Mouse (Mus musculus) embryonic facial prominence, embryonic 12.5 days (tissue): Measurements from ENCODE around the gene Vav1. TPM values are rescaled to one million over a fixed set of nuclear protein-coding genes. Genes with fewer than 3 reads are reported as not detected.

Experiments
- ATAC-seq: fragments of 200-750 bp; cut with Nextera tagmentation; 2 replicates; pipeline ENCODE4 v1.8.0; 2017; ENCODE audit not compliant: insufficient number of reproducible peaks, insufficient read depth, low FRiP score, low TSS enrichment
- H3K27ac ChIP-seq: fragments of 300-500 bp; sonication (generic); 2 replicates; pipeline ENCODE4 v1.5.1; 2016; ENCODE audit warnings: mild to moderate bottlenecking
- H3K27me3 ChIP-seq: fragments of 300-500 bp; sonication (generic); 2 replicates; pipeline ENCODE4 v1.6.1; 2016; ENCODE audit warnings: mild to moderate bottlenecking, moderate library complexity
- H3K36me3 ChIP-seq: fragments of 300-500 bp; sonication (generic); 2 replicates; pipeline ENCODE4 v1.6.1; 2016; ENCODE audit warnings: mild to moderate bottlenecking
- H3K4me1 ChIP-seq: fragments of 300-500 bp; sonication (generic); 2 replicates; pipeline ENCODE4 v1.6.1; 2016
- H3K4me2 ChIP-seq: fragments of 300-500 bp; sonication (generic); replicated peaks from 2 replicates; pipeline ENCODE4 v1.6.1; 2016; ENCODE audit warnings: mild to moderate bottlenecking, moderate library complexity
- H3K4me3 ChIP-seq: fragments of 300-500 bp; sonication (generic); 2 replicates; pipeline ENCODE4 v1.5.1; 2016; ENCODE audit warnings: mild to moderate bottlenecking
- H3K9ac ChIP-seq: fragments of 300-500 bp; sonication (generic); 2 replicates; pipeline ENCODE4 v1.6.1; 2016; ENCODE audit warnings: mild to moderate bottlenecking, moderate library complexity
- H3K9me3 ChIP-seq: fragments of 300-500 bp; sonication (generic); 2 replicates; pipeline ENCODE4 v1.6.1; 2016; ENCODE audit warnings: mild to moderate bottlenecking, moderate library complexity
- WGBS: fragments of 180-500 bp; shearing (Covaris S2); methylation state at CpG from one replicate; pipeline ENCODE4 v1.1.7; 2016; 5-methylcytosine and 5-hydroxymethylcytosine counted together
- polyA plus RNA-seq: library from polyadenylated mRNA; unstranded; fragments of >200 nt; fragmentation: Nextera tagmentation; extraction: Ambion mirVana; gene quantifications from 2 replicates; pipeline ENCODE4 v1.2.1, GENCODE M21; 2016

Vav1 gene
- polyA plus RNA-seq, 1 experiment from 2014 or later, result 2.1 TPM

- ATAC-seq, result no peak
These were observed 10.4 kb downstream of the Vav1 start for GRCm38 (mm10) chr17:57289252-57289651.

GRCm38 (mm10) chr17:57290001-57290670 is 11.2 kb downstream of the Vav1 start:
- Histone ChIP-seq H3K9ac (no peak overlapping the region), H3K4me3 (no peak overlapping the region), H3K27ac (0 out of 2 replicates have a peak overlapping the region, but pooled peaks have one; percentile 11), H3K9me3 (no peaks in the 10 kb centered on the region), H3K27me3 (no peaks in the 10 kb centered on the region), H3K36me3 (no peaks in the 10 kb centered on the region), H3K4me1 (no peaks in the 10 kb centered on the region), H3K4me2 (no peak overlapping the region)
- 83% methylated on average over 9 of the region's 9 CpGs for WGBS
- no peak for ATAC-seq

More at GRCm38 (mm10) chr17:57289252-57289651, 10.4 kb downstream of the Vav1 start:
- 84% methylated on average over 5 of the region's 5 CpGs for WGBS
- Histone ChIP-seq H3K27me3 (no peaks in the 10 kb centered on the region), H3K36me3 (no peaks in the 10 kb centered on the region), H3K9ac (no peak overlapping the region), H3K27ac (no peak overlapping the region), H3K4me3 (no peak overlapping the region), H3K4me1 (no peaks in the 10 kb centered on the region), H3K4me2 (no peak overlapping the region), H3K9me3 (no peaks in the 10 kb centered on the region)

- no peak overlapping the region for H3K9ac ChIP-seq
- no peaks in the 10 kb centered on the region for H3K36me3 ChIP-seq
- WGBS, result 86% methylated on average over 7 of the region's 7 CpGs
- H3K9me3 ChIP-seq, result no peaks in the 10 kb centered on the region
- no peak overlapping the region for H3K27ac ChIP-seq
- ATAC-seq, result no peak
- no peak overlapping the region for H3K4me3 ChIP-seq
- no peaks in the 10 kb centered on the region for H3K27me3 ChIP-seq
- H3K4me1 ChIP-seq, result no peaks in the 10 kb centered on the region
- no peak overlapping the region for H3K4me2 ChIP-seq
These were observed 11.8 kb downstream of the Vav1 start for GRCm38 (mm10) chr17:57290671-57291055.

- H3K4me1 ChIP-seq, result no peaks in the 10 kb centered on the region
- H3K27ac ChIP-seq, result no peak overlapping the region
- WGBS, result 88% methylated on average over 2 of the region's 2 CpGs
- no peak overlapping the region for H3K4me3 ChIP-seq
- H3K36me3 ChIP-seq, result no peaks in the 10 kb centered on the region
- ATAC-seq, result no peak
- H3K9me3 ChIP-seq, result no peaks in the 10 kb centered on the region
- H3K4me2 ChIP-seq, result no peak overlapping the region
- H3K27me3 ChIP-seq, result no peaks in the 10 kb centered on the region
- no peak overlapping the region for H3K9ac ChIP-seq
These were observed 13.4 kb downstream of the Vav1 start for GRCm38 (mm10) chr17:57292302-57292701.

- Histone ChIP-seq H3K36me3 (no peaks in the 10 kb centered on the region), H3K27ac (no peak overlapping the region), H3K9ac (no peak overlapping the region), H3K4me2 (no peak overlapping the region), H3K4me3 (no peak overlapping the region), H3K9me3 (no peaks in the 10 kb centered on the region), H3K27me3 (no peaks in the 10 kb centered on the region), H3K4me1 (no peaks in the 10 kb centered on the region)
- no peak for ATAC-seq
- WGBS, result 91% methylated on average over 9 of the region's 9 CpGs
These were observed 14.1 kb downstream of the Vav1 start for GRCm38 (mm10) chr17:57292968-57293367.

DNA sequence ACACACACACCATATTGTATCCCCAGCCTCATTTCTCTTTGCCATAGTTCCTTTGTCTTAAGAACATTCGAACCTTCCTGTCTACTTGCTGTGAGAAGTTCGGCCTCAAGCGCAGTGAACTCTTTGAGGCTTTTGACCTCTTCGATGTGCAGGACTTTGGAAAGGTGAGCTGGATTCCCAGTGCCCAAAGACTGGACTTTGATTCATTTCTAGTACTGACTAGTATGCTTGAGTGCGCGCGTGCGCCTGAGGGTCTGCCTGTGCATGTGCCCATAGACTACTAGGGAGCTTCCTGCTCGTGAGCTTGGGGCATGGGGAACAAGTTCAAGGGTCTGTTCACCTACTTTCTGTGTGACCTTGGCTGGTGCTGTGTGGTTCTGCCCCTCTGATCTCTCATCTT is 17.0 kb downstream of the Vav1 start:
- Histone ChIP-seq H3K9ac (no peak overlapping the region), H3K4me3 (no peak overlapping the region), H3K36me3 (no peaks in the 10 kb centered on the region), H3K4me1 (no peaks in the 10 kb centered on the region), H3K27ac (no peak overlapping the region), H3K4me2 (no peak overlapping the region), H3K9me3 (no peaks in the 10 kb centered on the region), H3K27me3 (no peaks in the 10 kb centered on the region)
- no peak for ATAC-seq
- WGBS, result 90% methylated on average over 9 of the region's 9 CpGs

DNA sequence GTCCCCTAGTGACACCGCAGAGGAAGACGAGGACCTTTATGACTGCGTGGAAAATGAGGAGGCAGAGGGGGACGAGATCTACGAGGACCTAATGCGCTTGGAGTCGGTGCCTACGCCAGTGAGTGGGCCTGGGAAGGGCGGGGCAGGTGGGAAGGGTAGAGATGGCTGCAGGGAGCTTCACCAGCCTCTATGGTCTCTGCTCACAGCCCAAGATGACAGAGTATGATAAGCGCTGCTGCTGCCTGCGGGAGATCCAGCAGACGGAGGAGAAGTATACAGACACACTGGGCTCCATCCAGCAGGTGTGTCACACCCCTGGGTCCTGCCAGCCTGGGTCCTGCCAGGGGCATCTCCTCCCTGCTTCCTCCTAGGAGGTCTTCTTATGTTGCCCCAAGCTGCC is 18.1 kb downstream of the Vav1 start:
- no peak overlapping the region for H3K4me2 ChIP-seq
- H3K36me3 ChIP-seq, result no peaks in the 10 kb centered on the region
- WGBS, result 86% methylated on average over 12 of the region's 12 CpGs
- no peak overlapping the region for H3K27ac ChIP-seq
- no peaks in the 10 kb centered on the region for H3K9me3 ChIP-seq
- no peaks in the 10 kb centered on the region for H3K27me3 ChIP-seq
- H3K4me3 ChIP-seq, result no peak overlapping the region
- ATAC-seq, result no peak
- no peaks in the 10 kb centered on the region for H3K4me1 ChIP-seq
- H3K9ac ChIP-seq, result no peak overlapping the region

DNA sequence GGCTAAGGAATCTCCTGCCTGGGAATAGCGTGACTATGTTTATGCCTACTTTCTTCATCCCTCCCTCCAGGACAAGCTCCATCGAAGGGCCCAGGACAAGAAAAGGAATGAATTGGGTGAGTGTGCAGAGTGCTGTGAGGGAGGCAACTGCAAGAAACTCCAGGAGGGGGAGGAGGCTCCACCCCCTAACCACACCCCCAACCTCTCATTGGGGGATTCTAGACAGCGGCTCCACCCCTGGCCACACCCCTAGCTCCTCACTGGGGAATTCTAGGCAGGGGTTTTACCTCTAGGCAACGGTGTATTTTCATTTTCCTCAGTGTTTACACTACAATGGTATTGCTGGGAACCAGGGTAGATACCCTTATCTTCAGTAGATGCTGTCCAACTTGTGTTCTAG is 26.7 kb downstream of the Vav1 start:
- H3K4me2 ChIP-seq, result no peak overlapping the region
- no peak overlapping the region for H3K27ac ChIP-seq
- 60% methylated on average over 4 of the region's 4 CpGs for whole genome bisulfite sequencing
- no peak for ATAC-seq
- no peaks in the 10 kb centered on the region for H3K27me3 ChIP-seq
- H3K4me1 ChIP-seq, result no peaks in the 10 kb centered on the region
- H3K4me3 ChIP-seq, result no peak overlapping the region
- H3K36me3 ChIP-seq, result no peaks in the 10 kb centered on the region
- H3K9me3 ChIP-seq, result no peaks in the 10 kb centered on the region
- H3K9ac ChIP-seq, result no peak overlapping the region

DNA sequence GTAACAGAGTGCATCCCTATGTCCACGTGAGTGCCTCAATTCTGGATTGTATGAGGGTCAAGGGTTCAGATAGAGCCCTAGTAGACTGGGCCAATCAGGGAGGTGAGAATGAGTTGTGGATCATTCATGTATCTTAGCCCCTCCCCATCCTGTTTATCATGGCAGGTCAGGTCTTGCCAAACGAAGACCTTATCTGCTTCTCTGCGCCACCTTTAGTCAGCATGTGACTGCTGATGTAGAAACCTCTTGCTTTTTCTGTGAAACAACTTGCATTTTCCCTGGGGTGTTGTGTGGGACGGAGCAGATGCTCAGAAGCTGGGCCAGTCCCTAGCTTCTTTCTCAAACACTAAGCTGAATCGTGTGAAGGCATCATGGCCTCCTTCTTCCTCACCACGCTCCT is 28.2 kb downstream of the Vav1 start:
- WGBS, result 79% methylated on average over 6 of the region's 6 CpGs
- Histone ChIP-seq H3K4me3 (no peak overlapping the region), H3K27ac (no peak overlapping the region), H3K27me3 (no peaks in the 10 kb centered on the region), H3K36me3 (no peaks in the 10 kb centered on the region), H3K9me3 (no peaks in the 10 kb centered on the region), H3K9ac (no peak overlapping the region), H3K4me2 (no peak overlapping the region), H3K4me1 (no peaks in the 10 kb centered on the region)
- ATAC-seq, result no peak

DNA sequence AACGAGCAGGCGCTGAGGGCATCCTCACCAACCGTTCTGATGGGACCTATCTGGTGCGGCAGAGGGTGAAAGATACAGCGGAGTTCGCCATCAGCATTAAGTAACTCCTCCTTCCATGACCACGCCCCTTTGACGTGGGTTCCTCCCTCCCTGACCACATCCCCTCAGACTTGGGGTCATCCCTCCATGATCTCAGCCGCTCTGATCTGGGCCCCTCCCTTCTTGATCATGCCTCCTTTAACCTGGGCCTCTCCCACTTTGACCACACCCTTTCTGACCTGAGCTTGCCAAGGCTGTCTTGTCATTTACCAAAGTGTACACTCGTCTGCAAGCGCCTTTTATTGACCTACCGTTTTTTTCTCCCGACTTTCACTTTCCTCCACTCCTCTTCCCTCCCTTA is 32.9 kb downstream of the Vav1 start:
- Histone ChIP-seq H3K4me3 (no peak overlapping the region), H3K27me3 (no peaks in the 10 kb centered on the region), H3K9ac (no peak overlapping the region), H3K4me1 (no peaks in the 10 kb centered on the region), H3K4me2 (no peak overlapping the region), H3K27ac (no peak overlapping the region), H3K9me3 (no peaks in the 10 kb centered on the region), H3K36me3 (no peaks in the 10 kb centered on the region)
- 40% methylated on average over 13 of the region's 13 CpGs for WGBS
- no peak for ATAC-seq

DNA sequence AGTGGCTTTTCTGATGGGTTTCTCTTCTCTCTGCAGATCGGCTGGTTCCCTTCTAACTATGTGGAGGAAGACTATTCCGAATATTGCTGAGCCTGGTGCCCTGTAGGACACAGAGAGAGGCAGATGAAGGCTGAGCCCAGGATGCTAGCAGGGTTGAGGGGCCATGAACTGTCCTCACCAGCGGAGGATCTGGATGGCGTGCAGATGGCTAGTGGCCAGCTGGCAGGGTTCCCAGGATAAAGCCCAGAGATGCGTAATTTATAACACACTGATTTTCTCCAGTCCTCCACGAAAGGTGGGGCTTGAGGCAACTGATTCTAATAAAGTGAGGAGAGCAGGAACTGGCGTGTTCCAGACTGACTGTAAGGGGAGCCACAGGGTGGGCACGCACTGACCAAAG is 48.7 kb downstream of the Vav1 start:
- Histone ChIP-seq H3K4me3 (no peak overlapping the region), H3K4me2 (no peak overlapping the region), H3K4me1 (no peaks in the 10 kb centered on the region), H3K27me3 (no peaks in the 10 kb centered on the region), H3K9me3 (no peaks in the 10 kb centered on the region), H3K27ac (no peak overlapping the region), H3K36me3 (no peaks in the 10 kb centered on the region), H3K9ac (no peak overlapping the region)
- no peak for ATAC-seq
- 78% methylated on average over 8 of the region's 8 CpGs for WGBS

- no peaks in the 10 kb centered on the region for H3K27me3 ChIP-seq
- H3K4me3 ChIP-seq, result no peak overlapping the region
- WGBS, result 49% methylated on average over 5 of the region's 6 CpGs
- no peaks in the 10 kb centered on the region for H3K4me1 ChIP-seq
- H3K27ac ChIP-seq, result no peak overlapping the region
- H3K4me2 ChIP-seq, result no peak overlapping the region
- no peaks in the 10 kb centered on the region for H3K9me3 ChIP-seq
- no peaks in the 10 kb centered on the region for H3K36me3 ChIP-seq
- H3K9ac ChIP-seq, result no peak overlapping the region
- no peak for ATAC-seq
These were observed 50.0 kb downstream of the Vav1 start for GRCm38 (mm10) chr17:57328944-57329343.

DNA sequence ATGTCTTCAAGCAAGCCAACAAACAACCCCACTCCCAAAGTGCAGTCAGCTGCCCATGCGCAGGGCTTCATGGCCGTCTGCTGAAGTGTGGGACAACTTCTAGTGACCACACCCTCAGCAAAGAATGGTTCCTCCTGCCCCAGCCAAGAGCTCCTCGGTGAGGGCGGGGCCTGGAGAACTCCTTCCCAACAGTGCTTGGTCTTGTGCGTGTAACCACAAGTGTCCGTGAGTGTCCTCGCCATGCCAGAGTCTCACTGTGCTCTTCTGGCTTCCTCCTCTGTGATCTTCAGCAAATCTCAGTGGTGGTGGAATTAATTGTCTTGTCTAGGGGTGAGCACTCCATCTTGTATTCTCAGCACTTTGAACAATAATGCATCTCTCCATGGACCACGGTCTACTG is 52.1 kb downstream of the Vav1 start:
- H3K27me3 ChIP-seq, result no peaks in the 10 kb centered on the region
- no peak overlapping the region for H3K9ac ChIP-seq
- no peak overlapping the region for H3K4me2 ChIP-seq
- H3K9me3 ChIP-seq, result no peaks in the 10 kb centered on the region
- H3K36me3 ChIP-seq, result no peaks in the 10 kb centered on the region
- H3K4me3 ChIP-seq, result no peak overlapping the region
- no peak for ATAC-seq
- no peak overlapping the region for H3K27ac ChIP-seq
- no peaks in the 10 kb centered on the region for H3K4me1 ChIP-seq
- 92% methylated on average over 8 of the region's 8 CpGs for WGBS
